Mouse (Mus musculus) hindbrain, embryonic 15.5 days (tissue): ENCODE results near the gene Msmo1. TPM values are rescaled to one million over a fixed set of nuclear protein-coding genes. Genes with fewer than 3 reads are reported as not detected.
A peak's percentile ranks its signal among the peaks of the same experiment; 100 is the strongest.

Experiments used
- ATAC-seq: fragments of 200-750 bp; cut with Nextera tagmentation; 2 replicates; pipeline ENCODE4 v1.8.0; 2017; ENCODE audit warnings: low read depth, moderate number of reproducible peaks, moderate TSS enrichment; ENCODE audit not compliant: low FRiP score
- H3K27ac ChIP-seq: fragments of 300-500 bp; sonication (generic); replicated peaks from 2 replicates; pipeline ENCODE4 v1.5.1; 2015; ENCODE audit warnings: mild to moderate bottlenecking, inconsistent platforms
- H3K27me3 ChIP-seq: fragments of 300-500 bp; sonication (generic); 2 replicates; pipeline ENCODE4 v1.6.1; 2015; ENCODE audit warnings: control low read depth, inconsistent platforms
- H3K36me3 ChIP-seq: fragments of 300-500 bp; sonication (generic); 2 replicates; pipeline ENCODE4 v1.6.1; 2015; ENCODE audit warnings: control low read depth, inconsistent platforms
- H3K4me1 ChIP-seq: fragments of 300-500 bp; sonication (generic); replicated peaks from 2 replicates; pipeline ENCODE4 v1.6.1; 2015; ENCODE audit warnings: control low read depth, inconsistent platforms
- H3K4me2 ChIP-seq: fragments of 300-500 bp; sonication (generic); 2 replicates; pipeline ENCODE4 v1.6.1; 2015; ENCODE audit warnings: moderate library complexity, mild to moderate bottlenecking, inconsistent platforms
- H3K4me3 ChIP-seq: fragments of 300-500 bp; sonication (generic); 2 replicates; pipeline ENCODE4 v1.5.1; 2015; ENCODE audit warnings: mild to moderate bottlenecking, inconsistent platforms
- H3K9ac ChIP-seq: fragments of 300-500 bp; sonication (generic); 2 replicates; pipeline ENCODE4 v1.6.1; 2015; ENCODE audit warnings: inconsistent platforms
- H3K9me3 ChIP-seq: fragments of 300-500 bp; sonication (generic); 2 replicates; pipeline ENCODE4 v1.6.1; 2016; ENCODE audit warnings: control low read depth, inconsistent platforms
- WGBS: fragments of 180-500 bp; shearing (Covaris S2); methylation state at CpG from one replicate; pipeline ENCODE4 v1.1.7; 2015; 5-methylcytosine and 5-hydroxymethylcytosine counted together
- polyA plus RNA-seq: library from polyadenylated mRNA; unstranded; fragments of >200 nt; fragmentation: Nextera tagmentation; extraction: Ambion mirVana; gene quantifications from 2 replicates; pipeline ENCODE4 v1.2.1, GENCODE M21; 2015

Gene Msmo1
- polyA plus RNA-seq, 1 experiment from 2014 or later, result 158 TPM

GRCm38 (mm10) chr8:64707481-64707880 is 26.1 kb downstream of the Msmo1 start:
- Histone ChIP-seq H3K36me3 (no peaks in the 10 kb centered on the region), H3K4me1 (no peaks in the 10 kb centered on the region), H3K4me2 (no peak overlapping the region), H3K27ac (no peak overlapping the region), H3K9ac (no peak overlapping the region), H3K4me3 (no peak overlapping the region), H3K27me3 (no peaks in the 10 kb centered on the region), H3K9me3 (no peaks in the 10 kb centered on the region)
- no peak for ATAC-seq

DNA sequence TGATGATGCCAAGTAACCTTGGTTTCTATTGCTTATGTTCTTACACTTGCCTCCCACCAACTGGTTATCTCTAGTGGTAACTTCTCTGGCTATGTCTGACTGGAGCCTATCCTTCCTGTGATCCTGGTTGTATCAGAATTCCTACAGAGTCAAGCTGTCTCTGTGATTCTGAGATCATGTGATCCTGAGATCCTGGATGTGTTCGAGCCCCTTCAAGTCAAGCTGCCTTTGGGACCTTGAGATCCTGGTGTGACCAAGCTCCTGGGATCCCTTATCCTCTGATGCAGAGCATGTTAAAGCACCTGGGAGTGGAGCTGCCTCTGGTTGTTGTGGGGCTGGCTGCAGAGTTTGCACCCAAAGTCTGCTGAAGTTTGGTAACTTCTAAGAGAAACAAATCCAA is 30.4 kb downstream of the Msmo1 start:
- H3K4me3 ChIP-seq, result no peak overlapping the region
- ATAC-seq, result no peak

GRCm38 (mm10) chr8:64692651-64693201 is 40.9 kb downstream of the Msmo1 start, which contains the start of gene Cpe:
TSS of gene Cpe (minus strand) at chr8:64693054.
- H3K4me1 ChIP-seq, result peaks cover 27% of the 10 kb centered on the region
- H3K9me3 ChIP-seq, result no peaks in the 10 kb centered on the region
- H3K4me3 ChIP-seq, result peak within 1 kb of the TSS; percentile 70
- peak within 1 kb of the TSS; percentile 99 for H3K27ac ChIP-seq
- peak within 1 kb of the TSS; percentile 99 for H3K9ac ChIP-seq
- under 1% methylated on average over 52 of the region's 54 CpGs for WGBS
- peak; percentile 97 for ATAC-seq
- H3K27me3 ChIP-seq, result no peaks in the 10 kb centered on the region
- H3K4me2 ChIP-seq, result peak within 1 kb of the TSS; percentile 64
- H3K36me3 ChIP-seq, result no peaks in the 10 kb centered on the region

More for the DNA sequence above, 30.4 kb downstream of the Msmo1 start:
- Histone ChIP-seq H3K27ac (no peak overlapping the region), H3K4me1 (no peaks in the 10 kb centered on the region), H3K9me3 (no peaks in the 10 kb centered on the region), H3K36me3 (no peaks in the 10 kb centered on the region), H3K4me2 (no peak overlapping the region), H3K9ac (no peak overlapping the region), H3K27me3 (no peaks in the 10 kb centered on the region)
- WGBS, result 88% methylated on average over 1 of the region's 1 CpGs

GRCm38 (mm10) chr8:64691591-64692401 is 41.8 kb downstream of the Msmo1 start:
- Histone ChIP-seq H3K36me3 (no peaks in the 10 kb centered on the region), H3K9ac (peak overlapping the region; percentile 99), H3K4me3 (peak overlapping the region; percentile 70), H3K9me3 (no peaks in the 10 kb centered on the region), H3K27me3 (no peaks in the 10 kb centered on the region), H3K4me2 (peak overlapping the region; percentile 64), H3K4me1 (peaks cover 27% of the 10 kb centered on the region), H3K27ac (peak overlapping the region; percentile 99)
- ATAC-seq, result peak; percentile 9
- WGBS, result 8% methylated on average over 16 of the region's 16 CpGs

- H3K9me3 ChIP-seq, result no peaks in the 10 kb centered on the region
- WGBS, result 54% methylated on average over 6 of the region's 6 CpGs
- peak overlapping the region; percentile 99 for H3K27ac ChIP-seq
- no peaks in the 10 kb centered on the region for H3K27me3 ChIP-seq
- H3K9ac ChIP-seq, result peak overlapping the region; percentile 99
- H3K4me2 ChIP-seq, result peak overlapping the region; percentile 64
- H3K4me3 ChIP-seq, result peak overlapping the region; percentile 70
- ATAC-seq, result no peak
- peaks cover 27% of the 10 kb centered on the region for H3K4me1 ChIP-seq
- no peaks in the 10 kb centered on the region for H3K36me3 ChIP-seq
Measured at GRCm38 (mm10) chr8:64690845-64691244, 42.7 kb downstream of the Msmo1 start.

GRCm38 (mm10) chr8:64690306-64690705 is 43.3 kb downstream of the Msmo1 start:
- WGBS, result 68% methylated on average over 6 of the region's 6 CpGs
- no peaks in the 10 kb centered on the region for H3K36me3 ChIP-seq
- H3K4me3 ChIP-seq, result peak overlapping the region; percentile 70
- H3K4me2 ChIP-seq, result peak overlapping the region; percentile 64
- H3K9me3 ChIP-seq, result no peaks in the 10 kb centered on the region
- peaks cover 27% of the 10 kb centered on the region for H3K4me1 ChIP-seq
- no peak for ATAC-seq
- H3K27ac ChIP-seq, result 0 out of 2 replicates have a peak overlapping the region, but pooled peaks have one; percentile 99
- peak overlapping the region; percentile 99; the same call in 1 of the 2 replicates for H3K9ac ChIP-seq
- H3K27me3 ChIP-seq, result no peaks in the 10 kb centered on the region

DNA sequence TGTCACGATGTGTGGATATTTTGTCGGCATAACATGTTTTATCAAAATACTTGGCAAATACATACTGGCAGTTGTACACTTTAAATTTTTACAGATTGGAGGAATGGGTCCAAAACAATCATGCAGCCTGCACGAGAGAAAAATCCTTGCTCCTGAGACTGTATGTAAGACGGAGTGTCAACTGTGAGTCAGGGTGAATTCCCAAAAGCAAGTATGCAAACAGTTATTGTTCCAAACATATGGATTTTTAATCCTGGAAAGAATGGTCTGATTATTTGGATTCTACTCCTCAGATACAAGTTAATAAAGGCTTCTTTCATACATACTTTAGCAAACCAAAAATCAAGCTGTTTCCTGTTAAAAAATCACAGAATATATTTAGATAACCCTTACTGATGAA is 44.9 kb downstream of the Msmo1 start:
- Histone ChIP-seq H3K27ac (no peak overlapping the region), H3K4me2 (no peak overlapping the region), H3K4me3 (no peak overlapping the region), H3K9me3 (no peaks in the 10 kb centered on the region), H3K27me3 (no peaks in the 10 kb centered on the region), H3K36me3 (no peaks in the 10 kb centered on the region), H3K9ac (no peak overlapping the region), H3K4me1 (peaks cover 27% of the 10 kb centered on the region)
- WGBS, result 71% methylated on average over 4 of the region's 4 CpGs
- ATAC-seq, result no peak

GRCm38 (mm10) chr8:64688161-64688560 is 45.4 kb downstream of the Msmo1 start:
- Histone ChIP-seq H3K36me3 (no peaks in the 10 kb centered on the region), H3K27me3 (no peaks in the 10 kb centered on the region), H3K9ac (no peak overlapping the region), H3K27ac (no peak overlapping the region), H3K4me3 (no peak overlapping the region), H3K4me2 (no peak overlapping the region), H3K9me3 (no peaks in the 10 kb centered on the region), H3K4me1 (peaks cover 24% of the 10 kb centered on the region)
- 76% methylated on average over 3 of the region's 3 CpGs for WGBS
- ATAC-seq, result no peak

GRCm38 (mm10) chr8:64682501-64682900 is 51.1 kb downstream of the Msmo1 start:
- H3K27ac ChIP-seq, result no peak overlapping the region
- H3K4me1 ChIP-seq, result no peaks in the 10 kb centered on the region
- H3K27me3 ChIP-seq, result no peaks in the 10 kb centered on the region
- WGBS, result 69% methylated on average over 3 of the region's 3 CpGs
- H3K9ac ChIP-seq, result no peak overlapping the region
- H3K4me3 ChIP-seq, result no peak overlapping the region
- no peaks in the 10 kb centered on the region for H3K9me3 ChIP-seq
- H3K36me3 ChIP-seq, result no peaks in the 10 kb centered on the region
- H3K4me2 ChIP-seq, result no peak overlapping the region
- ATAC-seq, result no peak

- WGBS, result 76% methylated on average over 2 of the region's 2 CpGs
- Histone ChIP-seq H3K9ac (no peak overlapping the region), H3K36me3 (no peaks in the 10 kb centered on the region), H3K4me2 (no peak overlapping the region), H3K27ac (no peak overlapping the region), H3K9me3 (no peaks in the 10 kb centered on the region), H3K4me3 (no peak overlapping the region), H3K27me3 (no peaks in the 10 kb centered on the region), H3K4me1 (peaks cover 6% of the 10 kb centered on the region)
- no peak for ATAC-seq
Measured at GRCm38 (mm10) chr8:64676381-64676780, 57.2 kb downstream of the Msmo1 start.

GRCm38 (mm10) chr8:64674951-64675585 is 58.5 kb downstream of the Msmo1 start:
- 78% methylated on average over 8 of the region's 8 CpGs for WGBS
- Histone ChIP-seq H3K4me3 (no peak overlapping the region), H3K27me3 (no peaks in the 10 kb centered on the region), H3K36me3 (no peaks in the 10 kb centered on the region), H3K4me1 (peaks cover 6% of the 10 kb centered on the region), H3K27ac (0 out of 2 replicates have a peak overlapping the region, but pooled peaks have one; percentile 14), H3K4me2 (no peak overlapping the region), H3K9ac (no peak overlapping the region), H3K9me3 (no peaks in the 10 kb centered on the region)
- ATAC-seq, result no peak

- Histone ChIP-seq H3K27me3 (no peaks in the 10 kb centered on the region), H3K4me3 (no peak overlapping the region), H3K4me1 (peaks cover 6% of the 10 kb centered on the region), H3K4me2 (no peak overlapping the region), H3K9me3 (no peaks in the 10 kb centered on the region), H3K9ac (no peak overlapping the region), H3K27ac (no peak overlapping the region), H3K36me3 (no peaks in the 10 kb centered on the region)
- WGBS, result 72% methylated on average over 2 of the region's 2 CpGs
- ATAC-seq, result no peak
Measured at GRCm38 (mm10) chr8:64672920-64673319, 60.7 kb downstream of the Msmo1 start.
